Mouse (Mus musculus): ENCODE measurements around the gene Il22ra1. TPM values are rescaled to one million over a fixed set of nuclear protein-coding genes. Genes with fewer than 3 reads are reported as not detected.

The Il22ra1 gene
- polyA plus RNA-seq, 1 experiment from 2014 or later: not detected

DNA sequence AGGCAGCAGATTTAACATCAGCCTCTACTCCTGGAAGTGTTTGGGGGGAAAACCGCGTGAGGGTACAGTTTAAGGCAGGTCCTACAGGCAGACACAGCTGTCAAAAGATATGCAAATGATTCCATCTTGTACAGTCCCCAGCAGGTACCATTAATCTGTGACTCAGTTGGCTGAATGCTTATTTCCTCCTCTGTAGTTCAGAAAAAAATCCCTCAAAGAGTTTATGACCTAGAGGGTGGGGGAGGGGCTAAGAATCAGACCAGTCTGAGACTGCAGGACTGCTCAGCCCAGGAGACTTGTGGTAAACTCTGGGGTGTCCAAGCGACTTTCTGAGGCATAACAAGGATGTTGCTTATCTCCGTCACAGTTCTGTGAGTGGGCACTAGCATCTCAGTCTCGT is 10.3 kb downstream of the Il22ra1 start:
- no peaks in the 10 kb centered on the region for H3K36me3 ChIP-seq (ENCODE audit: poor library complexity, severe bottlenecking)
- no peaks in the 10 kb centered on the region for H3K4me1 ChIP-seq
- WGBS: 78% methylated on average over 5 of the region's 5 CpGs
- no peak overlapping the region for H3K27ac ChIP-seq
- no peak overlapping the region for H3K4me2 ChIP-seq
- no peak overlapping the region for H3K9ac ChIP-seq
- ATAC-seq: no peak
- H3K9me3 ChIP-seq (replicated peaks): peaks cover 6% of the 10 kb centered on the region; the same call in 1 of the 2 replicates
- no peaks in the 10 kb centered on the region for H3K27me3 ChIP-seq
- no peak overlapping the region for H3K4me3 ChIP-seq

DNA sequence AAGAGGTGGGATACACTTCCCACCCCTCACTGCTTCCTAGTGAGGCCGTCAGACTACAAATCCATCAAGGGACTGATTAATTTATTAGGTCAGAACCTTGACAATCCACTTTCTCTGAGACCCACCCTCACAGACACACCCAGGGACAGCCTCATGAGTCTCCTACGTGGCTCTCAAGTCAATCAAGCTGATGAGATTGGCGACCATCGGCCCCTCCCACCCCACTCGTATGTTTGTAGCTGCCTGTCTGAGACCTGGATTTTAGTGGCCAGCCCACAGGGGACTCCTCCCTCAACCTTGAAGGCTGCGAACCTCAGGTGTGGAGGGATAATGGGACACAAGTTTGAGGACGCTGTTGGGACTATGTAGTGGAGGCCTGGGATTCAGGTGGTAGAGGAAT is 11.2 kb downstream of the Il22ra1 start:
- Histone ChIP-seq H3K4me2 (no peak overlapping the region), H3K27ac (no peak overlapping the region), H3K27me3 (no peaks in the 10 kb centered on the region), H3K36me3 (ENCODE audit: poor library complexity, severe bottlenecking) (no peaks in the 10 kb centered on the region), H3K4me1 (no peaks in the 10 kb centered on the region), H3K9me3 (replicated peaks) (peaks cover 6% of the 10 kb centered on the region; the same call in 1 of the 2 replicates), H3K9ac (no peak overlapping the region), H3K4me3 (no peak overlapping the region)
- WGBS: 70% methylated on average over 7 of the region's 7 CpGs
- no peak for ATAC-seq

DNA sequence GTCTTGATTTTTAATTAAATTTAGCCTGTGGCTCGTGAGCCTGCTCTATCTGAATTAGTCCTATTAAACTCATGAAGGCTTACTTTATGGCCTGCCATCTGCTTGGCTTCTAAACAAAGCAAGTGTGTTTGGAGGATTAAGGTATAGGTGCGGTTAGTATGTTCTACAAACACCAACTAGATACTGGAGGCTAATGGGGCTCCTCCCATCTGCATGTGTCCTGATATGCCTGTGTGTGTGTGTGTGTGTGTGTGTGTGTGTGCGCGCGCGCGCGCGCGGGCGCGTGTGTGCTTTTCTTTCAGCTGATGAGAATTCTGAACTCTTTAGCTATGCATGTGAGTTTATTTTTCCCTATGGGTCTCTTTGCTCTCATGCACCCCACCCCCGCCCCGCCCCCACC is 11.7 kb downstream of the Il22ra1 start:
- no peak for ATAC-seq
- H3K9ac ChIP-seq: no peak overlapping the region
- 91% methylated on average over 14 of the region's 14 CpGs for WGBS
- H3K27me3 ChIP-seq: no peaks in the 10 kb centered on the region
- peaks cover 4% of the 10 kb centered on the region; the same call in 1 of the 2 replicates for H3K9me3 ChIP-seq (replicated peaks)
- H3K4me1 ChIP-seq: no peaks in the 10 kb centered on the region
- no peak overlapping the region for H3K4me2 ChIP-seq
- H3K4me3 ChIP-seq: no peak overlapping the region
- H3K36me3 ChIP-seq (ENCODE audit: poor library complexity, severe bottlenecking): no peaks in the 10 kb centered on the region
- H3K27ac ChIP-seq: no peak overlapping the region

DNA sequence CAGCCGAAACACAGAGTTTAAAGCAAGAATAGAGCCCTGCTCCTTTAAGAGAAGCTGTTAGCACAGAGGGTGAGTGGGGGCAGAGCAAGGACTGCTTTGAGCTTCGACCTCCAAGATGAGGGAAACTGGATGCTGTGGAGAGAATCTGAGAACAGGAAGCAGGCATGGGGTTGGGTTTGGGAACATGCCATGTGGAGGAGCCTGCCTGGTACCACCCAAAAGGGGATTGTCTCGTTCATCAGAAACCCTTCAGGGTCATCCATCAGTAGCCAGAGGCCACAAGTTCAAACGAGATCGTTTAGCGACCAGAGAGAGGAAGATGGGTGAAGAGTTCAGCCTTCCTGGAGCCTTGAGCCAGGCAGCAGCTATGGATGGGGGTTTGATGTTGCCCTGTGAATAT is 15.5 kb downstream of the Il22ra1 start:
- Histone ChIP-seq H3K36me3 (ENCODE audit: poor library complexity, severe bottlenecking) (no peaks in the 10 kb centered on the region), H3K4me2 (no peak overlapping the region), H3K9me3 (replicated peaks) (no peaks in the 10 kb centered on the region), H3K27me3 (no peaks in the 10 kb centered on the region), H3K4me3 (no peak overlapping the region), H3K4me1 (no peaks in the 10 kb centered on the region), H3K27ac (no peak overlapping the region), H3K9ac (no peak overlapping the region)
- ATAC-seq: no peak
- 70% methylated on average over 6 of the region's 6 CpGs for WGBS

DNA sequence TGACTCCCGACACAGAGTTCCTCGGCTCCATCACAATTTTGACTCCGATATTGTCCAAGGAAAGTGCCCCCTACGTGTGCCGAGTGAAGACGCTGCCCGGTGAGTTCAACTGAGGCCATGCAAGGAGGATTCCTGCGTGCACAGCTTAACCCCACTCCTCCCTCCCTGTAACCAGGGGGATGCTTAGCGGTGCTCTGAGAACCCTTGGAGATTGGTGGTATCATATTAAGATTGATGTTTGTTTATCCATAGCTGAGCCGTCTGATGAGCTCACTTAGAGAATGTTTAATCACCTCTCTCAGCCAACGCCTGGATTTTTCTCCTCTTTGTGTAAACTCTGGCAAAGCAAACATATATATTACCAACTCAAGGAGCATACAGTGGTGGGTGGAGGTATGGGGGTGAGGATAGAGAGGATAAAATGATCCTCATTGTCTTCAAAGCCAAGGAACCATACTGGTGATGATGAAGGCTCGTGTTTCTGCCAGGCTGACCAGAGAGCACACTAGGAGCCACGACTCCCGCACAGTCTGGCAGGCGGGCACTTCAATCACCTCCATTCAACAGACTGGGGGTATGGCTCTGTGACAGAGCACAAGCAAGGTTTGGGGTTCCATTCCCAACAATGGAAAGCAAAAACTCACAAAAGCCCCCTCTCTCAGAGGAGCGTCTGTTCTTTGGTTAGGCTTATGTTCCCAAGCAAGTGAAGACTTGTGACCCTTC is 16.9 kb downstream of the Il22ra1 start:
- Histone ChIP-seq H3K9me3 (replicated peaks) (no peaks in the 10 kb centered on the region), H3K4me1 (no peaks in the 10 kb centered on the region), H3K4me3 (no peak overlapping the region), H3K4me2 (no peak overlapping the region), H3K36me3 (ENCODE audit: poor library complexity, severe bottlenecking) (no peaks in the 10 kb centered on the region), H3K9ac (no peak overlapping the region), H3K27ac (no peak overlapping the region), H3K27me3 (no peaks in the 10 kb centered on the region)
- 70% methylated on average over 16 of the region's 16 CpGs for WGBS
- ATAC-seq: no peak

DNA sequence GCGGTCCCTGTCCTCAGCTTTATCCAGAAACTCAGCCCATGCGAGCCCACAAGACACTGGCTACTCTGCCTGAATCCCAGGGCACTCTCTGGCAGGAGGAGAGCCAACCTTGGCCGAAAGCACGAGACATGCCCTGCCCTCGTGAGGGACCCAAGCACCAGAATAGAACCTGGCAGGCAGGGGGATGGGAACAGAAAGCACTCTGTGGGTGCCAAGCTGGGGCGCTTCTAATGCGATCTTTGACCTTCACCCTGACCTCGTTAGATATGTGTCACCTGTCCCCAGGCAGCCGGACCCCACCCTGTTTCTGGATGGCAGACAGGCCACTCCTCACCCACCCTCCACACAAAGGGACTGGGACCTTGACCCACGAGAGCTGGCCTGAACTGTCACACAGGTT is 17.6 kb downstream of the Il22ra1 start:
- no peaks in the 10 kb centered on the region for H3K27me3 ChIP-seq
- 79% methylated on average over 10 of the region's 10 CpGs for WGBS
- H3K36me3 ChIP-seq (ENCODE audit: poor library complexity, severe bottlenecking): no peaks in the 10 kb centered on the region
- ATAC-seq: no peak
- H3K4me1 ChIP-seq: no peaks in the 10 kb centered on the region
- H3K4me2 ChIP-seq: no peak overlapping the region
- no peak overlapping the region for H3K27ac ChIP-seq
- H3K9ac ChIP-seq: no peak overlapping the region
- H3K9me3 ChIP-seq (replicated peaks): no peaks in the 10 kb centered on the region
- no peak overlapping the region for H3K4me3 ChIP-seq

DNA sequence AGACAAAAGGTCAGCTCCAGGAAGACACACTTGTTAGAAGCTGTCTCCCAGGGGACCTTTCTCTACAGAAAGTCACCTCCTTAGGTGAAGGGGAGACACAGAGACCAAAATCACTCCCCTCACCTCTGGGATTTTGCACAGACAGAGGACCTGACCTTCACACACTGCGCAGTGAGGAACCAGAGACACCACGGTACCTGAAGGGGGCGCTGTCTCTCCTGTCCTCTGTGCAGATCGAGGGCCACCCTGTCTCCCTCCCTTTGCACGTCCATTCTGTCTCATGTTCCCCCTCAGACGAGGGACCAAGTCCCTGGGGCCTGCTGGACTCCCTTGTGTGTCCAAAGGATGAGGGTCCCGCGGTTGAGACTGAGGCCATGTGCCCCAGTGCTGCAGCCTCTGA is 22.9 kb downstream of the Il22ra1 start:
- Histone ChIP-seq H3K9ac (no peak overlapping the region), H3K27ac (no peak overlapping the region), H3K4me1 (no peaks in the 10 kb centered on the region), H3K4me3 (no peak overlapping the region), H3K4me2 (no peak overlapping the region), H3K36me3 (ENCODE audit: poor library complexity, severe bottlenecking) (no peaks in the 10 kb centered on the region), H3K27me3 (no peaks in the 10 kb centered on the region), H3K9me3 (replicated peaks) (peaks cover 9% of the 10 kb centered on the region; the same call in 1 of the 2 replicates)
- no peak for ATAC-seq
- 78% methylated on average over 8 of the region's 8 CpGs for WGBS

DNA sequence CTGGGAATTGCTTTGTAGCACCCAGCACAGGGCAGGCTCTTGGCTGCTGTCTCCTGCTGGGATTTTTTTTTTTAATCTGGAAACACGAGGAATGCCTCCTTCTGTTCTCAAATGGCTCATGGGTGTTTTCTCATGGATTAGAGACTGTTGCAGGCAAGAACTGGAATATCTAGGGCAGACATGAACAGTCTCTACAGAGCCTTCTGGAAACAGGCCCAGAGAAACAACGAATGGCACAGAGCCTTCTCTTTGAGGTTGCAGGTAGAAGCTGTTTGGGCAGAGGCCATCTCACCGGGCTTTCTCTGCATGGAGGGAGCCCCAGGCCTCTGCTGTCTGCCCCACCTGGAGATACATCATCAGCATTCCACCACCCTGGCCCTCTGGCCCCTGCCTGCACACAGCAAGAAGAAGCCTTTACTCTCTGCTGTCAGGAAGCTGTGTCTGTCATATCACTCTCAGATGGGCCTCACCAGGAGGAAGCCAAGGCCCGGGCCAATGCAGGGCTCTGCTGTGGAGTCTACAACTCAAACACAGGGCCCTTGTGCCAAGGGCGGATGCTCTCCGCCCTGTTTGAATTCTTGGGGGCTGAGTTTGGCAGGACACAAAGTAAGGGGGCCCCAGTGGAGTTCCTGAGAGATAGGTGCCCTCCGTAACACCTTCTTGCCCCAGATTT is 24.3 kb downstream of the Il22ra1 start:
- Histone ChIP-seq H3K27me3 (no peaks in the 10 kb centered on the region), H3K9ac (no peak overlapping the region), H3K4me2 (no peak overlapping the region), H3K36me3 (ENCODE audit: poor library complexity, severe bottlenecking) (no peaks in the 10 kb centered on the region), H3K9me3 (replicated peaks) (peaks cover 9% of the 10 kb centered on the region; the same call in 1 of the 2 replicates), H3K4me1 (no peaks in the 10 kb centered on the region), H3K4me3 (no peak overlapping the region), H3K27ac (no peak overlapping the region)
- ATAC-seq: no peak
- 87% methylated on average over 7 of the region's 7 CpGs for WGBS

DNA sequence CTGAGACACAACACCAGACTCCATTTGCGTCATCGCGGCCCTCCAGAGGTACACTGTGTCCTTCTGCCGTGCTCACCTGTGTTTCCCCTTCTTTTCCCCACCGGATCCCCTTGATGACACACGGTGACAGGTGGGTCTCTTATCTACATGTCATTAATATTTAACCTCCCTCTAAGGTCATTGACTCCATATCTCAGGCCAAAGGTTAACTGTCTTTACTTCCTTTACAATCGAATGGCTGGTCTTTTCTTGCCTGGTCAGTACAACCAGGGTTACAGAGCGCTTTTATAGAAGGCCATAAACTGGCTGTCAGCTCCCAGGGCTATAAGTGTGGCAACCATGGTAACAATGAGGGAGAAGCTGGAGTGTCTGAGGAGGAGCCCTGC is 24.8 kb downstream of the Il22ra1 start:
- Histone ChIP-seq H3K9me3 (replicated peaks) (peaks cover 9% of the 10 kb centered on the region; the same call in 1 of the 2 replicates), H3K27ac (no peak overlapping the region), H3K36me3 (ENCODE audit: poor library complexity, severe bottlenecking) (no peaks in the 10 kb centered on the region), H3K4me1 (no peaks in the 10 kb centered on the region), H3K4me3 (no peak overlapping the region), H3K27me3 (no peaks in the 10 kb centered on the region), H3K9ac (no peak overlapping the region), H3K4me2 (no peak overlapping the region)
- ATAC-seq: no peak
- 86% methylated on average over 8 of the region's 8 CpGs for WGBS

DNA sequence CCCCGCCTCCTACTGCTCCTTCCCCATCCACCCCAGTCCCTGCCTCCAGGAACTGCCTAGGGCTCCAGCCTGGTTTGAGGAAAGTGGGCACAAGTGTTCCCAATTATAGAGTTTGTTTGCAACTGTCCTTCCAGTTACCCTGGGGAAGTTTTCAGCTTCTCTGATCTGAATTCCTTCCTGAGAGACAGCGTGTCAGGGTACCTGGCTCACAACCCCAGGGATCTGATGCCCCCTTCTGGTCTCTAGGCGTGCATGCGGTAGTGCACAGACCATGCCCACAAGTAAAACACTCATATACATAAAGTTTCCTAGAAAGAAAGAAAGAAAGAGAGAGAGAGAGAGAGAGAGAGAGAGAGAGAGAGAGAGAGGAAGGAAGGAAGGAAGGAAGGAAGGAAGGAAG is 30.4 kb downstream of the Il22ra1 start:
- H3K4me2 ChIP-seq: no peak overlapping the region
- 0 out of 2 replicates have a peak, but pooled peaks cover 13% of the 10 kb centered on the region for H3K27me3 ChIP-seq
- H3K9ac ChIP-seq: no peak overlapping the region
- WGBS: 27% methylated on average over 4 of the region's 4 CpGs
- H3K4me1 ChIP-seq: no peaks in the 10 kb centered on the region
- H3K4me3 ChIP-seq: no peak overlapping the region
- peaks cover 9% of the 10 kb centered on the region; the same call in 1 of the 2 replicates for H3K9me3 ChIP-seq (replicated peaks)
- H3K36me3 ChIP-seq (ENCODE audit: poor library complexity, severe bottlenecking): no peaks in the 10 kb centered on the region
- no peak overlapping the region for H3K27ac ChIP-seq
- no peak for ATAC-seq

DNA sequence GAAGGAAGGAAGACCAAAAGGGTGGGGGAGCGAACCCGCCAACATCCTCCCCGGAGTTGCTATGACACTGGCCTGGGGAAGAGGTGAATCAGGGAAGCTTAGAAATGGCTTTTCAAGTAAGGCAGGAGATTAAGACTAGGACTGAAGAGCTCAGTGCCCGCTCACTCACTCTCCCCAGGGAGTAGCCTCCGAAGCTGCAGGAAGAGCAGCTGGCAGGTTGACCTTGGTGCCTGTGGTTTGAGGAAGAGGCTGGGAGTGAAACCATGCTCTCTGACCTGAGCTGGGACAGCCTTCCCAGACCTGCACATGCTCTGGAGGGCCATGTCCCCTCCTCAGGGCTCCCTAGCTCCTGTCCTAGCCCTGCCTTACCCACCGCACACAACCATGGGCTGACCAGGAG is 30.9 kb downstream of the Il22ra1 start:
- Histone ChIP-seq H3K4me3 (no peak overlapping the region), H3K36me3 (ENCODE audit: poor library complexity, severe bottlenecking) (no peaks in the 10 kb centered on the region), H3K9me3 (replicated peaks) (peaks cover 8% of the 10 kb centered on the region; the same call in 1 of the 2 replicates), H3K9ac (no peak overlapping the region), H3K27ac (no peak overlapping the region), H3K4me1 (no peaks in the 10 kb centered on the region), H3K4me2 (no peak overlapping the region), H3K27me3 (0 out of 2 replicates have a peak, but pooled peaks cover 13% of the 10 kb centered on the region)
- 42% methylated on average over 6 of the region's 6 CpGs for WGBS
- no peak for ATAC-seq

DNA sequence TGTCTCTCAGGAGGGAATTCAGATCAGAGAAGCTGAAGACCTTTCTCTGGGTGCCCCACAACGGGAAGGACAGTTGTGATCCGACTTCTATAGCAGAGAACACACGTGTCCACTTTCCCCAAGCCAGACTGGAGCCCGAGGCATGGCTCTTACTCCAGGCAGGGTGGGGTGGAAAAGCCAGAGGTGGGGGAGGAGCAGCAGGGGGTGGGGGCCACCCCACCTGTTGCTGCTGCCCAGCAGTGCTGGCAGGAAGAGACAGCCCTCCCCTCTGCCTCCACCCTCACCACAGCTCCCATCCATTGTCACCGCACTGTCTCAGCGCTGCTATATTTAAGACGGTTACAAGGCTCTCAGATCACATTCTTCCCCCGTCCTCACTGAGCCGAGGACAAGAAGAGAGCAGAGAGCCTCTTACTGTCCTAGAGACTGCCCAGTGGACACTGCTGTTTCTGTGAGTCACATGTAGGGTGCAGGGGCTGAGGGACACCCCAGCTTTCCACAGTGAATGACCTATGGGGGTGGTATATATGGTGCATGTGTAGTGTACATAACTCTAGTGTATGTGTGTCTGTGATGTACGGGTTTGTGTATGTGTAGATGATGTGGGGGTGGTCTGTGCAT is 31.5 kb downstream of the Il22ra1 start, which contains the start of gene Myom3:
Myom3 (plus strand) TSS at position 360 of the 621 bp plus-strand sequence.
- Histone ChIP-seq H3K36me3 (ENCODE audit: poor library complexity, severe bottlenecking) (no peaks in the 10 kb centered on the region), H3K4me2 (no peak within 1 kb of the TSS), H3K4me1 (no peaks in the 10 kb centered on the region), H3K9ac (no peak within 1 kb of the TSS), H3K27me3 (0 out of 2 replicates have a peak, but pooled peaks cover 13% of the 10 kb centered on the region), H3K4me3 (no peak within 1 kb of the TSS), H3K9me3 (replicated peaks) (0 out of 2 replicates have a peak, but pooled peaks cover 2% of the 10 kb centered on the region), H3K27ac (no peak within 1 kb of the TSS)
- no peak for ATAC-seq
- 62% methylated on average over 10 of the region's 10 CpGs for WGBS

Measured in forebrain, embryonic 13.5 days (tissue).